Mouse (Mus musculus) small intestine, adult 2 months (tissue): Measurements from ENCODE around the gene Fcgr3.

ENCODE experiments used
- CTCF ChIP-seq: fragments of 200-500 bp; IDR thresholded peaks from 2 replicates; pipeline ENCODE4 v1.5.1; 2012; ENCODE audit warnings: low read depth, mild to moderate bottlenecking, control low read depth, inconsistent platforms, low read length, moderate library complexity, mixed read lengths; ENCODE audit not compliant: insufficient replicate concordance, insufficient read length; ENCODE audit errors: extremely low read depth
- POLR2A ChIP-seq: fragments of 200-500 bp; IDR thresholded peaks from 2 replicates; pipeline ENCODE4 v1.6.1; 2012; ENCODE audit warnings: low read depth, mild to moderate bottlenecking, control low read depth, inconsistent platforms, low read length, moderate library complexity

DNA sequence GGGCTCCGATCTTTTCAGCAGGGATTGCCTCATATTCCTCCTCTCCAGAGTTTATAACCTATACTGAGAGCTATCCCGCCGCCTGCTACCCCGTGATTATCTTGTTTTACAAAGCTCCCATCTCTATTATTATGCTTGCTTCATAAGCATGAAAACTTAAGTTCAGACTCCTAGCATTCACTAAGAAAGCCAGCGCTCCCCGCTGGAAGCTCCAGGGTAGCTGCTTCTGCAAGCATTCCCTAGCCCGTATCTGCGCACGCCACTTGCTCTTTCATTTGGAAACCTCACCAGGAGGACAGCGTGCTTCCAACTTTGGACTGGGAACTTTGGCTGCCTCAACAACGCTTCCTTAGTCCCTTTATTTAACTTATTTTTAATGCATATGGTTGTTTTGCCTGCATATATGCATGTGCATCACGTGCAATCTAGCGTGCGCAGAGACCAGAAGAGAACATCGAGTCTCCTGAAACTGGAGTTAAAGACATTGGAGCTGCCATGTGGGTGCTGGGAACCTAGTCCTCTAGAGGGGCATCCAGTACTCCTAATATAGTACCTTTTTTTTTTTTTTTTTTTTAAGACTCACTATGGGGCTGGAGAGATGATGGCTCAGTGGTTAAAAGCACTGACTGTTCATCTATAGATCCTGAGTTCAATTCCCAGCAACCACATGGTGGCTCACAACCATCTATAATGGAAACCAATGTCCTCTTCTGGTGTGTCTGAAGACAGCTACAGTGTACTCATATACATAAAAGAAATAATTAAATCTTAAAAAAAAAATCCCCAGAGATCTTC is 47.2 kb upstream of the Fcgr3 start:
- no peak for TF ChIP-seq POLR2A
- TF ChIP-seq CTCF: no peak
